Mouse (Mus musculus) adrenal gland, postnatal 36 days (tissue): Measurements from ENCODE around the gene Zfp362. TPM values are rescaled to one million over a fixed set of nuclear protein-coding genes. Genes with fewer than 3 reads are reported as not detected.

Experiments used
- DNase-seq, 2 experiments: peaks; one replicate each; pipeline ENCODE4 v3.0.0; 2021; ENCODE audit warnings: mixed read lengths in 1 of 2
- total RNA-seq, 2 experiments: library from RNA; stranded (reverse); gene quantifications; 2 replicates each; pipeline ENCODE4 v1.2.3; 2021

The Zfp362 gene
- total RNA-seq, 2 experiments from 2014 or later, result 26.8 TPM

DNA sequence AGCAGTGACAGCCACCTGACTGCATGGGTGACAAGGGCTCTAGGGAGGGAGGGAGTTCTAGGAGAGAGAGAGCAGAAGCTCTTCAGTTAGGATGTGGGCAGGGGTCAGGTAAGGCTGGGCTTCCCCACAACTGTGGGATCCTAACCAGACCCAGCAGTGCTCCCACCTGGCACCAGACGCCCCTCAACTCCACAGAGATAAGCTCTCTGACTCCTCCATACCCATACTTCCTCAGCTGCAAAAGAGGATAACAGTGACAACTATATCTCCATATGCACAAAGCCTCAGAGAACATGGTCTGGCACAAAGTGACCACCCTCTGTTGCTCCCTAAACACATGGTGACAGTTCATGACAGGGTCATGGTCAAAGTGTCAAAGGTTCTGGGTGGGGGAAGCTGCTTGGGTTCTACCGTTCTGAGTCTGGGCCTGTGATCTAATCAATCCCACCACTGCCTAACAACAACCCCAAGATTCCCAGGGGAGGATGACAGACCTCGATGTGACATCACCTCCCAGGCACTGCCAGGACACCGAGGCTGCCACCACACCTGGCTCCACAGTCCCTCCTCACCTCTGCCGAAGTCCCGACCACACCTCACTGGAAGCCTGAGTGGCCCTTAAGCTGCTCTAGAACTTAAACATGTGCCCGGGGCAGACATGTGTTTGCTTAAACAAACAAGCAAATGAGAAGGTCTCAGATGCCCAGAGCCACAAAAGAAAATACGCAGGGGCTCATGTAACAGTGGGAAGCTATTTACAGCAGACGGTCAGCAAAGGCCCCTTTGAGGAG lies 4.0 kb downstream of the Zfp362 start:
- DNase-seq, result no peak

DNA sequence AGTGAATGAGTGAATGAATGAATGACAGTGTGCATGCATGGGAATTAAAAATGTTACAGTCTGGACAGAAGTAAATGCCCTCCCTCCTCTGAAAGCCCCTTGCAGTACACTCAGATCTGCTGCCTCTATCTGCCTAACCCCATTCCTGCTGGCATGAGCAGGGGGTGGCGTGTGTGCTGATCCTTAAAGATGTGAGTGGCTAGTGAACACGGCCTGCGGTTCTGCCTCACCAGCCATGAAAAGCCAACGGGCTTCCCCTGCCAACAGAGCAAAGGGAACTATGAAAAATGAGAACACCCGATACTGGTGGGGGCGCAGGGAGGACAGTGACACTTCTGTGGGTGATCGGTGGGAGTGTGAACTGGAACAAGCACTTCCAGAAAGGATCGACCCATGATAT lies 9.1 kb downstream of the Zfp362 start:
- DNase-seq, result no peak

DNA sequence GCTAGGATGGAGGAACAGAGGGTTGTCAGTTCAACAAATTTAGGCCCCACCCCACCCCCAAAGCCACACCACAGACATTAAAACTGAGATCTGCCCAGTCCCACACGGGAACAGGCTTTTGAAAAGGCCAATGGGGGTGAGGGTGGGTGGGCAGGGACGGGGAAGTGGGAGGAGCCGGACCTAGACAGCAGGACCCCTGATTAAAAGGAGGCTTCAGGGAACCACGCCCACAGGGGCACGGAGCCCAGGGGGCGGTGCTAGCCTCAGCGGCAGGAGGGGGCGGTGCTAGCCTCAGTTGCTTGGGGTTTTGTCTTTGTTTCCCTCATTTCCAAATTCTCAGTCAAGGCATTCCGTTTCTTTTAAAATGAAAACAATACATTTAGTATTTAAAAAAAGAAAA lies 10.2 kb downstream of the Zfp362 start:
- peak; percentile 24 to 64 for DNase-seq

DNA sequence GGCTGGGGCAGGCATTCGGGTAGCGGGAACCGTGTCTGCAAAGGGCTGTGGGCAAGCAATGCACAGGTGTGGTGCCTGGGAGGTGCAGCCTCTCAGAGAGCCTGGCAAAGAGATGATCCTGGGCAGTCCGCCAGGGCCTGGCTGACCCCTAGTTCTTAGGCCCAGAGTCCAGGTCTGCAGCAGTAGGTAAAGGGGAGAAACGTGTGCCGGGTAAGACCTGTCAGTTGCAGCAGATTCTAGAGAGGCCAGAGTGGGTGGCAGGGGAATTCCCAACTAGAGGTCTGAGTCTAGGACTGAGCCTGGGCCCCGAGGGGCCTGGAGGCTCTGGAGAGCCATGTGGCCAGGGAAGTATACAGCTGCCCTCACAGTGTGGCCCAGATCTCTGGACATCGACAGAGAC lies 11.6 kb downstream of the Zfp362 start:
- peak; percentile 50 to 60 for DNase-seq

DNA sequence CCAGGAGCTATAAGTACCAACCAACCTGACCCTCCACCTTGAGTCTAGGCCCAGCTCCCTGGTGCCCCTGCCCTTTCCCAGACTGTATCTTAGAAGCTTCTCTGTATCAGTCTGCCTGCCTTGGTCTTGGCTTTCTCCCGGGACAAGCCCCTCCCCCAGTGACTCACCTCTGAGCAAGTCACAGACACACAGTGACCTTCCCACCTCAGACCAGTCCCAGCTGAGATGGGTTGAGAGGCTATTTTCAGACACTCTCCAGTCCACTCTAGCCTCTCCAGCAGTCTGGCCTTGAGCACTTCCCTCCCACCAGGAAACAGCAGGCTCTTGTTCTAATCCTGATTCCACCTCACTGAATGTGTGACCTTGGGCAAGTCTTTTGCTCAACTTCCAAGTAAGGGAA lies 12.1 kb downstream of the Zfp362 start:
- DNase-seq, result peak; percentile 91 to 94

GRCm38 (mm10) chr4:128789646-128790045 lies 16.2 kb downstream of the Zfp362 start:
- DNase-seq, result no peak

- DNase-seq, result no peak
Observed at GRCm38 (mm10) chr4:128788108-128788507, 17.7 kb downstream of the Zfp362 start.

- DNase-seq, result no peak
Observed at GRCm38 (mm10) chr4:128787023-128787939, 18.6 kb downstream of the Zfp362 start.

DNA sequence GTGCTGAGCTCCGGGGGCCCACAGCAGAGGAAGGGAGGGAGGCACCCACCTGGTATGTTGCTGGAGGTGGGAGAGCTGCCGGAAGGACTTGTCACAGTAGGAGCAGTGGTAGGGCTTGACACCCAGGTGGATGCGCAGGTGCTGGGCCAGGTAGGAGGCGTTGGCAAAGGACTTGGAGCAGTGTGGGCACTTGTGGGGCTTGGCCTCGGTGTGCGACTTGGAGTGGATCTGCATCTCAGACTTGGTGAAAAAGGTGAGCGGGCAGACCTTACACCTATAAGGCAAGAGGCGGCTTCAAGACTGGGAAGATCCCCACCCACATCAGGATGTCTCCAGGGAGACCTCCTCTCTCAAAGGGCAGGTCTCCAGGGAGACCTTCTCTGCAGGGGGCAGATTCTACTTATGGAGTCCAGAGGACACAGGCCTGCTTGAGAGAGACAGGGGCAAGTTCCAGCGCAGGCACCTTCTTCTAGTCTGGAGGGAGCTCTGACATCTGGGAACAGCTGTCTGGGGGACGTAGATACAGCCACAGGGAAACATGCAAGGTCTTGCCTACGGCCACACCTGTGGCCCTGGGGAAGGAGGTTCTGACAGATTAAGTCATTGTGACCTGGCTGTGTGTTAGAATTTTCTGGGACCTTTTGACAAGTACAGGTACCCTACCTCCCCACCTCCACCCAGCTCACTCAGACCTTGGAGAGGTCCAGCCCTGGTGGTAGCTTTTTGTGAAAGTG lies 19.8 kb downstream of the Zfp362 start:
- no peak for DNase-seq

DNA sequence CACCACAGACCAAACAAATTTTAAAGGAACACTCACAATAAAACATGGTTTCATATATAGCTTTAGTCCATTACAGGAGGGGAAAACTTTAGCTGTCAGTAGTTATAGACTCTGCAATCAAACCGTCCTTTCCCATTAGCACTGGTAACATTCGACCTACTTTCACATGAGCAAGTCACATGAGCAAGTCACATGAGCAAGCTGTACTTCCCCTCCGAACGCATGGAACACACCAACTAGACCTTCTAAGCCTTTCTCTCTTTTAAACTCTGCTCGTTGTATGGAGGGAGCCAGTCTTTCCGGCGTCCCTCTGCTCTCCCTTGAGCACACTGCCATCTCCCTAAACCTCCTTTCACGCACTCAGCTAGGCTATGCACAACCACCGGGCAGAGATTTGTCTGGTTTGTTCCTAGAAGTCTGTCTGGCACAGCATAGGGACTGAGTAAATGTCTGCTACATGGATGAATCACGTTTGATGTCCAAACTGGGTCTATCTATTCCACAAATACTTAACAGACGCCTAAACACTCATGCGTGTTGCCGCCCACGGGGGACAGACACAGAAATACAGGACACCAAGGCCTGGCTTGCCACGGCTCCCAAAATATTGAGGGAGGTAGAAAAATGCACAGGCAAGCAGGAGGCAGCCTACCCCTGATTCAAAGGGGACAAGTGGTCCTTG lies 20.8 kb downstream of the Zfp362 start:
- no peak for DNase-seq

GRCm38 (mm10) chr4:128782645-128783044 lies 23.2 kb downstream of the Zfp362 start:
- no peak for DNase-seq

- no peak for DNase-seq
Observed at GRCm38 (mm10) chr4:128782037-128782436, 23.8 kb downstream of the Zfp362 start.

GRCm38 (mm10) chr4:128777593-128777992 lies 28.3 kb downstream of the Zfp362 start:
- no peak for DNase-seq

- DNase-seq, result peak; percentile 81 to 82
Observed at GRCm38 (mm10) chr4:128776568-128777289, 29.1 kb downstream of the Zfp362 start.

GRCm38 (mm10) chr4:128774467-128774866 lies 31.4 kb downstream of the Zfp362 start:
- peak; percentile 49 to 66 for DNase-seq

DNA sequence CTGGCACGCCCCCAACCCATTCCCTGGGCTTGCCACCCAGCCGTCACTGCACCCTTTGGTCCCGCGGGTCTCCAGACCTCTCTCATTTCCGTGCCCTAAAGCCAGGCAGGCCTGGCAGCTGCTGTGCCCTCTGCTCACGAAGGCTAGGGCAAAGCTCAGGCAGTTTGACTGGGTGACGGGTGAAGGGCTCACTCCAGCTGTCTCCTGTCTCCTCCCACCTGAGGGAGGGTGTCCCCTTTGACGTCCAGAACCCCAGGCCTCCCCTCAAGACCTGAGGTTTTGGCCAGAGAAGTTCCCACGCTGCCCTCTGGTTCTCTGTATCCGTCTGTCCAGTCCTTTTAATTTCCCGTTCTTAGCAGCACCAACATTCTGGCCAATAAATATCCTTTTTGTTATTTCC lies 32.0 kb downstream of the Zfp362 start:
- no peak for DNase-seq

DNA sequence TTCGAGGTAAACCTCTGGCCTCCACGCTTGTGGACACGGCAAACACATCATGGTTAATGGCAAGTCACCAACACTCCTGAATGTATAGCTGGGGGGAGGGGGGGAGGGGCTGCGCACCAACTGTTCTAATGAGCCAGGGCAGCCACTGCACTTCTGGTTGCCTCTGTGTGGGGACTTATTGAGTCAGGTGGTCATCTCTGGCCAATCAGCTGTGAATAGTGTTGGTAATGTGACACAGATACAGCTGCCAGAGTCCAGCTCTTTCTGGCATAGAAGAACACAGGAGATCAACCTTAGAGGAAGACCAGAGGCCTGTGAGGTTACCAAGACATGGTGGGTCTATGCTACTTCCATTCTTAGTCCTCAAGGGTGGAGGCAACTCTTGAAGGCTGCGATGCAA lies 35.1 kb downstream of the Zfp362 start:
- no peak for DNase-seq

- no peak for DNase-seq
Observed at GRCm38 (mm10) chr4:128769569-128770355, 36.1 kb downstream of the Zfp362 start.

- DNase-seq, result peak in 1 of 2 experiments; percentile 39
Observed at GRCm38 (mm10) chr4:128768120-128768519, 37.7 kb downstream of the Zfp362 start.

DNA sequence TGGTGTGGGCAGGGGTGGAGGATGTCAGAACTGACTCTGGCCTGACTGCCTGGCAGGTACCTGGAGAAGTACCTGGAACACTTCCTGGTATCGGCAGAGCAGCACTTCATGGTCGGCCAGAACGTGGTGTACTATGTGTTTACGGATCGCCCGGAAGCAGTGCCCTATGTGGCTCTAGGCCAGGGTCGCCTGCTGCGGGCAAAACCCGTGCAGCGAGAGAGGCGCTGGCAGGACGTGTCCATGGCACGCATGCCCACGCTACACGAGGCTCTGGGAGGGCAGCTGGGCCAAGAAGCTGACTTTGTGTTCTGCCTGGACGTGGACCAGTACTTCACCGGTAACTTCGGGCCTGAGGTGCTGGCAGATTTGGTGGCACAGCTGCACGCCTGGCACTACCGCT lies 38.9 kb downstream of the Zfp362 start:
- DNase-seq, result no peak
